Mouse (Mus musculus): ENCODE data around the gene Smurf2.

Smurf2 gene

DNA sequence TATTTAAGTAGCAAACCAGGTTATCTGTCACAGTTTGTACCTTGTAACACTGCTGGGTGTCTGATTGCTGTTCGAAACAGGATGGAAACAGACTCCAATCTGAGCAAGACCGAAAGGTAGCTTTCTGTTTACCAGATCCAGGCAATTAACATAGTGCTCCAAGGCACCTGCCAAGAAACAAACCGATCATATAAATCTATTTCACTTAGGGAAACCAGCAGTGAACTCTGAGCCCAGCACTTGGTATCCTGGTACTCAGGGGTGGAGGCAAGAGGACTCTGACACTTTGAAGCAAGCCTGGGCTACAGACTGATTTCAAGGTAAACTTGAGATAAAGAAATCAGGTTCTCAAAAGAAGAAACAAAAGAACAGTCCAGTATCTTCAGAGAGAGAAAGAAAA, 143.1 kb downstream of the Smurf2 start:
- no peak for DNase-seq (ENCODE audit: low spot score)

DNA sequence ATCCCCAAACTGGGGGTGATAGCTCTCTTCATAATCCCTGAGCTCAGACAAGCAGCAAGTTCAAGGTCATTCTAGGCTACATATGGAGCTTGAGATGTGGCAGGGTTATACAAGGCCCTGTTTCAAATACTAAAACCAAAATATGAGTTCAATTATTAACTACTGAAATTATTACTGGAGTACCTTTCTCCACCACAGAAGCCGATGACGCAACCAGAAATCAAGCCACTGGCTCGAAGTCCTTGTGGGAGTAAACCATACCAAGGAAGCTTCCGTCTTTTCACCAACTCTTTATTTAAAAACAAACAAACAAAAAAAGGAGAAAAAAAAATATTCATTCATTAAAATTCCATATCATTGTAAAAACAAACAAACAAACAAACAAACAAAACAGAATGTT, 143.6 kb downstream of the Smurf2 start:
- DNase-seq (ENCODE audit: low spot score) = no peak

DNA sequence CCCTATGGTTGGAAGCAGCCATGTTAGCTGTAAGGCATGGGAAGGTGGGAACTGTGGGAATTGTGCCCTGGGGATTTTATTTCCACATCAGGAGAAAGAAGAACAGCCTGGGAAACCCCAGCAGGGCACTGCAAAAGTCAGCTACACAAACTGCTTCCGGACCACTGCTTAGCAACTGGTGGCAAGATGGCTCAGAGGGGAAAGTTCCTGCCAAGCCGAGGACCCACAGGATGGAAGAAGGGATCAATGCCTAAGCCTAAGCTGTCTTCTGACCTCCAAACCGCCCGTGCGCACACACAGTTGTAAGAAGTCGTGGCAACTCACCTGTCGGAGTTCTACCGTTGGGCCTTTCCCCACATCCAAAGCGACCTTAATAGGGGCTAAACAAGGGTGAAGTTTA, 147.5 kb downstream of the Smurf2 start:
- DNase-seq (ENCODE audit: low spot score) = no peak

GRCm38 (mm10) chr11:106770195-106770974, 150.1 kb downstream of the Smurf2 start:
- no peak for DNase-seq (ENCODE audit: low spot score)

Measured in ovary, adult 18-20 months (tissue).